Mouse (Mus musculus) heart, postnatal 4 days (tissue): ENCODE measurements around the gene Papss1. TPM values are rescaled to one million over a fixed set of nuclear protein-coding genes. Genes with fewer than 3 reads are reported as not detected.
A peak's percentile ranks its signal among the peaks of the same experiment; 100 is the strongest.
"Not testable (repeated sequence)": the region's sequence is repeated elsewhere in the genome, so short reads cannot be mapped to it uniquely, and the experiment has no call there.

Experiments
- DNase-seq: peaks from one replicate; pipeline ENCODE4 v3.0.0; 2021
- total RNA-seq, 2 experiments: library from RNA; stranded (reverse); gene quantifications; 2 replicates each; pipeline ENCODE4 v1.2.3; 2021

The Papss1 gene
- total RNA-seq: 10 to 100 TPM; 33.1 to 33.2 TPM

GRCm38 (mm10) chr3:131564430-131565256 lies at the start of gene Papss1:
TSS of gene Papss1 (plus strand) at chr3:131564768.
- peak; percentile 100 for DNase-seq

- no peak for DNase-seq
These were observed 48.1 kb upstream of the Papss1 start for GRCm38 (mm10) chr3:131516332-131516999.

GRCm38 (mm10) chr3:131517756-131518155 lies 46.8 kb upstream of the Papss1 start:
- DNase-seq: no peak

- DNase-seq: no peak
These were observed 43.4 kb upstream of the Papss1 start for GRCm38 (mm10) chr3:131521206-131521605.

- no peak for DNase-seq
These were observed 42.3 kb upstream of the Papss1 start for GRCm38 (mm10) chr3:131522243-131522642.

- DNase-seq: no peak
These were observed 40.8 kb upstream of the Papss1 start for GRCm38 (mm10) chr3:131523749-131524148.

- DNase-seq: no peak
These were observed 40.4 kb upstream of the Papss1 start for GRCm38 (mm10) chr3:131524210-131524609.

- peak; percentile 70 for DNase-seq
These were observed 39.8 kb upstream of the Papss1 start for GRCm38 (mm10) chr3:131524779-131525178.

- DNase-seq: no peak
These were observed 39.3 kb upstream of the Papss1 start for GRCm38 (mm10) chr3:131525229-131525628.

GRCm38 (mm10) chr3:131541244-131541942 lies 23.2 kb upstream of the Papss1 start:
- no peak for DNase-seq

GRCm38 (mm10) chr3:131547562-131547961 lies 17.0 kb upstream of the Papss1 start:
- DNase-seq: not testable (repeated sequence)

GRCm38 (mm10) chr3:131550046-131550445 lies 14.5 kb upstream of the Papss1 start:
- no peak for DNase-seq

- peak; percentile 51 for DNase-seq
These were observed 12.0 kb upstream of the Papss1 start for GRCm38 (mm10) chr3:131552349-131553254.

GRCm38 (mm10) chr3:131555771-131556170 lies 8.8 kb upstream of the Papss1 start:
- no peak for DNase-seq

- no peak for DNase-seq
These were observed 3.0 kb upstream of the Papss1 start for GRCm38 (mm10) chr3:131561591-131561990.

GRCm38 (mm10) chr3:131565257-131565610 lies 666 bp downstream of the Papss1 start:
- peak; percentile 35 for DNase-seq

- DNase-seq: no peak
These were observed 1.7 kb downstream of the Papss1 start for GRCm38 (mm10) chr3:131566281-131566680.

GRCm38 (mm10) chr3:131570506-131570905 lies 5.9 kb downstream of the Papss1 start:
- DNase-seq: no peak

- no peak for DNase-seq
These were observed 9.0 kb downstream of the Papss1 start for GRCm38 (mm10) chr3:131573555-131573954.

- no peak for DNase-seq
These were observed 14.0 kb downstream of the Papss1 start for GRCm38 (mm10) chr3:131578434-131579104.

GRCm38 (mm10) chr3:131580040-131580439 lies 15.5 kb downstream of the Papss1 start:
- DNase-seq: no peak

GRCm38 (mm10) chr3:131581096-131581495 lies 16.5 kb downstream of the Papss1 start:
- DNase-seq: no peak
